Mouse (Mus musculus) ES-E14 (cell line): ENCODE measurements around the gene Psd4. TPM values are rescaled to one million over a fixed set of nuclear protein-coding genes. Genes with fewer than 3 reads are reported as not detected.

Source experiments
- DNase-seq: peaks from one replicate; pipeline ENCODE4 v3.0.0-alpha.2; 2013; ENCODE audit warnings: low read depth, low spot score
- H3K27ac ChIP-seq: 2 replicates; pipeline ENCODE4 v1.5.1; 2012; ENCODE audit warnings: low read depth, mild to moderate bottlenecking, low read length, moderate library complexity, mixed read lengths; ENCODE audit not compliant: poor library complexity, insufficient read depth, severe bottlenecking
- H3K36me3 ChIP-seq: 2 replicates; pipeline ENCODE4 v1.6.1; 2012; ENCODE audit warnings: mild to moderate bottlenecking, low read length, moderate library complexity, mixed read lengths; ENCODE audit not compliant: control insufficient read depth, poor library complexity, insufficient read depth, severe bottlenecking
- H3K4me1 ChIP-seq, 2 experiments: fragments of 150-350 bp in 1 of 2; sonication (generic) in 1 of 2; 2 replicates each; pipeline ENCODE4 v1.6.1; 2012; ENCODE audit warnings: low read length in 2 of 2, mild to moderate bottlenecking in 1 of 2, mixed read lengths in 1 of 2; ENCODE audit not compliant: control insufficient read depth in 2 of 2, insufficient read depth in 2 of 2, poor library complexity in 1 of 2
- H3K4me3 ChIP-seq, 2 experiments: fragments of 150-350 bp in 1 of 2; sonication (generic) in 1 of 2; 2 replicates each; pipeline ENCODE4 v1.5.1; 2012; ENCODE audit warnings: low read length in 2 of 2, low read depth in 1 of 2, mild to moderate bottlenecking in 1 of 2, mixed read lengths in 1 of 2; ENCODE audit not compliant: insufficient read depth in 1 of 2, poor library complexity in 1 of 2, severe bottlenecking in 1 of 2
- H3K9ac ChIP-seq: 2 replicates; pipeline ENCODE4 v1.6.1; 2012; ENCODE audit warnings: low read depth, mild to moderate bottlenecking, low read length, mixed read lengths; ENCODE audit not compliant: poor library complexity, insufficient read depth, severe bottlenecking
- H3K9me3 ChIP-seq: fragments of 150-350 bp; sonication (generic); 2 replicates; pipeline ENCODE4 v1.6.1; 2012; ENCODE audit warnings: low read depth, mild to moderate bottlenecking, low read length; ENCODE audit not compliant: control insufficient read depth, insufficient read depth
- CHD2 ChIP-seq: IDR thresholded peaks from 2 replicates; pipeline ENCODE4 v1.6.1; 2014; ENCODE audit warnings: mild to moderate bottlenecking, low read depth, low read length, inconsistent platforms
- HCFC1 ChIP-seq: IDR thresholded peaks from 2 replicates; pipeline ENCODE4 v1.6.1; 2012; ENCODE audit warnings: low read length, inconsistent platforms, borderline replicate concordance; ENCODE audit not compliant: insufficient read depth
- MAFK ChIP-seq: IDR thresholded peaks from 2 replicates; pipeline ENCODE4 v1.6.1; 2014; ENCODE audit warnings: mild to moderate bottlenecking, low read depth, low read length, inconsistent platforms; ENCODE audit not compliant: insufficient read depth
- ZC3H11A ChIP-seq: IDR thresholded peaks from 2 replicates; pipeline ENCODE4 v1.6.1; 2012; ENCODE audit warnings: low read depth, mild to moderate bottlenecking, inconsistent platforms, low read length, borderline replicate concordance
- ZNF384 ChIP-seq: IDR thresholded peaks from 2 replicates; pipeline ENCODE4 v1.6.1; 2012; ENCODE audit warnings: low read depth, low read length, inconsistent platforms
- in situ Hi-C, 2 experiments: fragments of 600-800 bp; cut with MboI; formaldehyde crosslinking; loops; one replicate each; pipeline ENCODE4 v1.15.1; 2025; ENCODE audit warnings: low sequenced_read_pairs in 2 of 2, inconsistent platforms in 1 of 2; ENCODE audit not compliant: unreplicated experiment in 2 of 2
- total RNA-seq: library from RNA; depleted of rRNA; stranded (reverse); fragments of 300-350 nt; gene quantifications from 2 replicates; pipeline ENCODE4 v1.2.3, GENCODE M21; 2012

Psd4 gene
- total RNA-seq, 1 experiment: 8.3 TPM

- in situ Hi-C loops: no loop called here
- TF ChIP-seq CHD2 (no peak), HCFC1 (no peak), ZNF384 (no peak), MAFK (no peak), ZC3H11A (no peak)
- Histone ChIP-seq H3K4me1 (0 out of 4 replicates have a peak, but pooled peaks cover 0 to under 1% of the 10 kb centered on the region in 2 experiments), H3K9me3 (no peaks in the 10 kb centered on the region), H3K4me3 (no peak overlapping the region), H3K36me3 (no peaks in the 10 kb centered on the region), H3K9ac (no peak overlapping the region), H3K27ac (no peak overlapping the region)
- no peak for DNase-seq
These were observed 81.7 kb downstream of the Psd4 start for GRCm38 (mm10) chr2:24449111-24449510.

GRCm38 (mm10) chr2:24453206-24453605, 85.8 kb downstream of the Psd4 start:
- no peak overlapping the region for H3K27ac ChIP-seq
- TF ChIP-seq MAFK: no peak
- TF ChIP-seq ZC3H11A: no peak
- TF ChIP-seq CHD2: no peak
- DNase-seq: no peak
- no peaks in the 10 kb centered on the region for H3K36me3 ChIP-seq
- no peaks in the 10 kb centered on the region for H3K9me3 ChIP-seq
- H3K4me3 ChIP-seq: no peak overlapping the region
- H3K9ac ChIP-seq: no peak overlapping the region
- no peaks in the 10 kb centered on the region for H3K4me1 ChIP-seq
- in situ Hi-C loops: no loop called here

- H3K9ac ChIP-seq: no peak overlapping the region
- no peak for DNase-seq
- H3K9me3 ChIP-seq: no peaks in the 10 kb centered on the region
- TF ChIP-seq ZNF384: no peak
- no peak for TF ChIP-seq CHD2
- TF ChIP-seq HCFC1: no peak
- no peak for TF ChIP-seq MAFK
- TF ChIP-seq ZC3H11A: no peak
- H3K27ac ChIP-seq: no peak overlapping the region
- in situ Hi-C loops: no loop called here
- no peaks in the 10 kb centered on the region for H3K36me3 ChIP-seq
- no peak overlapping the region for H3K4me3 ChIP-seq
- H3K4me1 ChIP-seq: no peaks in the 10 kb centered on the region
These were observed 87.1 kb downstream of the Psd4 start for GRCm38 (mm10) chr2:24454429-24455011.

GRCm38 (mm10) chr2:24455057-24455855, 87.9 kb downstream of the Psd4 start:
- Histone ChIP-seq H3K4me3 (no peak overlapping the region), H3K36me3 (no peaks in the 10 kb centered on the region), H3K27ac (no peak overlapping the region), H3K4me1 (no peaks in the 10 kb centered on the region), H3K9ac (no peak overlapping the region), H3K9me3 (no peaks in the 10 kb centered on the region)
- no peak for TF ChIP-seq ZNF384
- no peak for TF ChIP-seq HCFC1
- TF ChIP-seq ZC3H11A: no peak
- TF ChIP-seq CHD2: no peak
- no peak for TF ChIP-seq MAFK
- no peak for DNase-seq
- in situ Hi-C loops: no loop called here

- TF ChIP-seq ZNF384: no peak
- no peak for TF ChIP-seq HCFC1
- TF ChIP-seq ZC3H11A: no peak
- no peak for TF ChIP-seq MAFK
- no peak for TF ChIP-seq CHD2
- DNase-seq: no peak
- in situ Hi-C loops: no loop called here
These were observed 89.5 kb downstream of the Psd4 start for GRCm38 (mm10) chr2:24456841-24457240.

More at GRCm38 (mm10) chr2:24456841-24457240, 89.5 kb downstream of the Psd4 start:
- Histone ChIP-seq H3K36me3 (no peaks in the 10 kb centered on the region), H3K4me3 (no peak overlapping the region), H3K4me1 (peaks cover 0 to 4% of the 10 kb centered on the region in 2 experiments; a peak in 2 of 4 replicates), H3K9me3 (no peaks in the 10 kb centered on the region), H3K9ac (no peak overlapping the region), H3K27ac (no peak overlapping the region)
